Mouse (Mus musculus) testis, postnatal 14 days (tissue): ENCODE data around the gene Arhgap10.

Experiments used
- DNase-seq: peaks from one replicate; pipeline ENCODE4 v3.0.0; 2021; ENCODE audit warnings: low spot score

Arhgap10 gene

GRCm38 (mm10) chr8:77279977-77280376, 237.8 kb downstream of the Arhgap10 start:
- no peak for DNase-seq

- DNase-seq, result no peak
These were observed 239.5 kb downstream of the Arhgap10 start for GRCm38 (mm10) chr8:77278246-77278645.

GRCm38 (mm10) chr8:77276827-77277226, 240.9 kb downstream of the Arhgap10 start:
- no peak for DNase-seq

- DNase-seq, result no peak
These were observed 242.2 kb downstream of the Arhgap10 start for GRCm38 (mm10) chr8:77275571-77275970.

GRCm38 (mm10) chr8:77272136-77272535, 245.6 kb downstream of the Arhgap10 start:
- DNase-seq, result no peak

GRCm38 (mm10) chr8:77267941-77268405, 249.8 kb downstream of the Arhgap10 start:
- DNase-seq, result no peak

GRCm38 (mm10) chr8:77262216-77263009, 255.3 kb downstream of the Arhgap10 start:
- no peak for DNase-seq

- no peak for DNase-seq
These were observed 256.5 kb downstream of the Arhgap10 start for GRCm38 (mm10) chr8:77261215-77261614.

GRCm38 (mm10) chr8:77257085-77257451, 260.7 kb downstream of the Arhgap10 start:
- no peak for DNase-seq

- no peak for DNase-seq
These were observed 261.2 kb downstream of the Arhgap10 start for GRCm38 (mm10) chr8:77256450-77257084.

- no peak for DNase-seq
These were observed 263.3 kb downstream of the Arhgap10 start for GRCm38 (mm10) chr8:77254466-77254865.

GRCm38 (mm10) chr8:77251134-77251533, 266.6 kb downstream of the Arhgap10 start:
- DNase-seq, result no peak

- DNase-seq, result no peak
These were observed 267.7 kb downstream of the Arhgap10 start for GRCm38 (mm10) chr8:77250094-77250493.

GRCm38 (mm10) chr8:77241381-77241780, 276.4 kb downstream of the Arhgap10 start:
- DNase-seq, result no peak

- DNase-seq, result no peak
These were observed 278.3 kb downstream of the Arhgap10 start for GRCm38 (mm10) chr8:77239462-77239861.

- no peak for DNase-seq
These were observed 281.1 kb downstream of the Arhgap10 start for GRCm38 (mm10) chr8:77236701-77237100.

- no peak for DNase-seq
These were observed 285.3 kb downstream of the Arhgap10 start for GRCm38 (mm10) chr8:77232411-77232810.

- DNase-seq, result no peak
These were observed 285.9 kb downstream of the Arhgap10 start for GRCm38 (mm10) chr8:77231834-77232233.

GRCm38 (mm10) chr8:77231211-77231610, 286.5 kb downstream of the Arhgap10 start:
- no peak for DNase-seq

GRCm38 (mm10) chr8:77228688-77229087, 289.1 kb downstream of the Arhgap10 start:
- no peak for DNase-seq

- no peak for DNase-seq
These were observed 290.0 kb downstream of the Arhgap10 start for GRCm38 (mm10) chr8:77227742-77228141.

- no peak for DNase-seq
These were observed 294.6 kb downstream of the Arhgap10 start for GRCm38 (mm10) chr8:77223123-77223522.

GRCm38 (mm10) chr8:77215191-77215590, 302.6 kb downstream of the Arhgap10 start:
- no peak for DNase-seq
